Mouse (Mus musculus) lung, postnatal 10 days (tissue): ENCODE results near the gene Kansl1l.

Experiments used
- DNase-seq: peaks from one replicate; pipeline ENCODE4 v3.0.0; 2021

Gene Kansl1l

GRCm38 (mm10) chr1:66695296-66695695, 122.1 kb downstream of the Kansl1l start:
- DNase-seq, result no peak

- no peak for DNase-seq
Observed at GRCm38 (mm10) chr1:66694266-66694665, 123.1 kb downstream of the Kansl1l start.

GRCm38 (mm10) chr1:66692780-66693392, 124.5 kb downstream of the Kansl1l start:
- DNase-seq, result no peak

GRCm38 (mm10) chr1:66692308-66692707, 125.1 kb downstream of the Kansl1l start:
- no peak for DNase-seq

GRCm38 (mm10) chr1:66691772-66692171, 125.6 kb downstream of the Kansl1l start:
- DNase-seq, result no peak

- no peak for DNase-seq
Observed at GRCm38 (mm10) chr1:66682974-66683373, 134.4 kb downstream of the Kansl1l start.

GRCm38 (mm10) chr1:66678662-66679061, 138.7 kb downstream of the Kansl1l start:
- no peak for DNase-seq

GRCm38 (mm10) chr1:66677928-66678327, 139.4 kb downstream of the Kansl1l start:
- no peak for DNase-seq

GRCm38 (mm10) chr1:66672812-66673211, 144.6 kb downstream of the Kansl1l start:
- no peak for DNase-seq

GRCm38 (mm10) chr1:66671475-66671874, 145.9 kb downstream of the Kansl1l start:
- no peak for DNase-seq
